Mouse (Mus musculus) macrophage (primary cell): ENCODE measurements around the gene Lemd1. TPM values are rescaled to one million over a fixed set of nuclear protein-coding genes. Genes with fewer than 3 reads are reported as not detected.

ENCODE experiments used
- H3K27ac ChIP-seq: fragments of 350-480 bp; formaldehyde crosslinking; 2 replicates; pipeline ENCODE4 v1.9.0; 2021
- H3K36me3 ChIP-seq: fragments of 350-480 bp; formaldehyde crosslinking; 2 replicates; pipeline ENCODE4 v1.9.0; 2021; ENCODE audit errors: inconsistent target
- H3K4me3 ChIP-seq: fragments of 350-480 bp; formaldehyde crosslinking; 2 replicates; pipeline ENCODE4 v1.9.0; 2021; ENCODE audit errors: inconsistent target
- H3K79me2 ChIP-seq: fragments of 350-480 bp; formaldehyde crosslinking; 2 replicates; pipeline ENCODE4 v1.9.0; 2021; ENCODE audit errors: inconsistent target
- WGBS: methylation state at CpG from one replicate; pipeline ENCODE4 v1.1.7; 2026; ENCODE audit warnings: inconsistent platforms; ENCODE audit not compliant: missing documents; 5-methylcytosine and 5-hydroxymethylcytosine counted together
- polyA plus RNA-seq: library from polyadenylated mRNA; stranded (reverse); fragments of 250-400 nt; gene quantifications from 3 replicates; pipeline ENCODE4 v1.2.4, GENCODE M21; 2018; ENCODE audit warnings: inconsistent platforms

Gene Lemd1
- polyA plus RNA-seq, 1 experiment from 2014 or later = not detected

- Histone ChIP-seq H3K36me3 (no peaks in the 10 kb centered on the region), H3K79me2 (no peaks in the 10 kb centered on the region), H3K27ac (no peak overlapping the region), H3K4me3 (no peak overlapping the region)
- 63% methylated on average over 2 of the region's 2 CpGs for WGBS
Measured at GRCm38 (mm10) chr1:132201936-132202335, 10.7 kb downstream of the Lemd1 start.

GRCm38 (mm10) chr1:132202771-132203170 is 11.5 kb downstream of the Lemd1 start:
- H3K79me2 ChIP-seq = no peaks in the 10 kb centered on the region
- no peaks in the 10 kb centered on the region for H3K36me3 ChIP-seq
- H3K4me3 ChIP-seq = no peak overlapping the region
- H3K27ac ChIP-seq = no peak overlapping the region
- WGBS = 91% methylated on average over 5 of the region's 5 CpGs

GRCm38 (mm10) chr1:132205958-132206357 is 14.7 kb downstream of the Lemd1 start:
- no peak overlapping the region for H3K4me3 ChIP-seq
- no peaks in the 10 kb centered on the region for H3K36me3 ChIP-seq
- H3K27ac ChIP-seq = no peak overlapping the region
- WGBS = 18% methylated on average over 5 of the region's 5 CpGs
- no peaks in the 10 kb centered on the region for H3K79me2 ChIP-seq

GRCm38 (mm10) chr1:132206828-132207227 is 15.6 kb downstream of the Lemd1 start:
- no peaks in the 10 kb centered on the region for H3K79me2 ChIP-seq
- 94% methylated on average over 3 of the region's 3 CpGs for WGBS
- H3K4me3 ChIP-seq = no peak overlapping the region
- no peaks in the 10 kb centered on the region for H3K36me3 ChIP-seq
- no peak overlapping the region for H3K27ac ChIP-seq

GRCm38 (mm10) chr1:132208154-132208553 is 16.9 kb downstream of the Lemd1 start:
- Histone ChIP-seq H3K4me3 (no peak overlapping the region), H3K36me3 (no peaks in the 10 kb centered on the region), H3K27ac (no peak overlapping the region), H3K79me2 (no peaks in the 10 kb centered on the region)
- 67% methylated on average over 4 of the region's 4 CpGs for WGBS

GRCm38 (mm10) chr1:132209400-132209799 is 18.2 kb downstream of the Lemd1 start:
- H3K4me3 ChIP-seq = no peak overlapping the region
- 85% methylated on average over 10 of the region's 10 CpGs for WGBS

GRCm38 (mm10) chr1:132210922-132211321 is 19.7 kb downstream of the Lemd1 start:
- H3K36me3 ChIP-seq = no peaks in the 10 kb centered on the region
- H3K4me3 ChIP-seq = no peak overlapping the region
- WGBS = 26% methylated on average over 7 of the region's 7 CpGs
- no peak overlapping the region for H3K27ac ChIP-seq
- H3K79me2 ChIP-seq = no peaks in the 10 kb centered on the region

More at GRCm38 (mm10) chr1:132209400-132209799, 18.2 kb downstream of the Lemd1 start:
- H3K27ac ChIP-seq = no peak overlapping the region
- H3K79me2 ChIP-seq = no peaks in the 10 kb centered on the region
- no peaks in the 10 kb centered on the region for H3K36me3 ChIP-seq

GRCm38 (mm10) chr1:132211672-132212071 is 20.4 kb downstream of the Lemd1 start:
- H3K4me3 ChIP-seq = no peak overlapping the region
- WGBS = 45% methylated on average over 12 of the region's 12 CpGs
- no peaks in the 10 kb centered on the region for H3K36me3 ChIP-seq
- no peak overlapping the region for H3K27ac ChIP-seq
- H3K79me2 ChIP-seq = no peaks in the 10 kb centered on the region

- no peaks in the 10 kb centered on the region for H3K36me3 ChIP-seq
- H3K79me2 ChIP-seq = no peaks in the 10 kb centered on the region
- WGBS = 10% methylated on average over 20 of the region's 20 CpGs
- no peak overlapping the region for H3K27ac ChIP-seq
- no peak overlapping the region for H3K4me3 ChIP-seq
Measured at GRCm38 (mm10) chr1:132212218-132212617, 21.0 kb downstream of the Lemd1 start.

- no peaks in the 10 kb centered on the region for H3K79me2 ChIP-seq
- no peak overlapping the region for H3K4me3 ChIP-seq
- H3K27ac ChIP-seq = no peak overlapping the region
- 76% methylated on average over 6 of the region's 6 CpGs for WGBS
- no peaks in the 10 kb centered on the region for H3K36me3 ChIP-seq
Measured at GRCm38 (mm10) chr1:132213076-132213475, 21.8 kb downstream of the Lemd1 start.

- WGBS = 72% methylated on average over 3 of the region's 3 CpGs
- H3K79me2 ChIP-seq = no peaks in the 10 kb centered on the region
- H3K36me3 ChIP-seq = no peaks in the 10 kb centered on the region
- no peak overlapping the region for H3K4me3 ChIP-seq
- no peak overlapping the region for H3K27ac ChIP-seq
Measured at GRCm38 (mm10) chr1:132216276-132216675, 25.0 kb downstream of the Lemd1 start.

GRCm38 (mm10) chr1:132221627-132222026 is 30.4 kb downstream of the Lemd1 start:
- WGBS = 52% methylated on average over 2 of the region's 2 CpGs
- Histone ChIP-seq H3K36me3 (no peaks in the 10 kb centered on the region), H3K79me2 (no peaks in the 10 kb centered on the region), H3K4me3 (no peak overlapping the region), H3K27ac (no peak overlapping the region)

- no peak overlapping the region for H3K4me3 ChIP-seq
- H3K36me3 ChIP-seq = no peaks in the 10 kb centered on the region
- 45% methylated on average over 6 of the region's 6 CpGs for WGBS
- no peak overlapping the region for H3K27ac ChIP-seq
- H3K79me2 ChIP-seq = no peaks in the 10 kb centered on the region
Measured at GRCm38 (mm10) chr1:132222166-132222565, 30.9 kb downstream of the Lemd1 start.

- no peak overlapping the region for H3K27ac ChIP-seq
- no peaks in the 10 kb centered on the region for H3K36me3 ChIP-seq
- H3K79me2 ChIP-seq = no peaks in the 10 kb centered on the region
- WGBS = 78% methylated on average over 11 of the region's 13 CpGs
- no peak overlapping the region for H3K4me3 ChIP-seq
Measured at GRCm38 (mm10) chr1:132226297-132227080, 35.3 kb downstream of the Lemd1 start.

- no peak within 1 kb of the TSS for H3K4me3 ChIP-seq
- 100% methylated on average over 3 of the region's 3 CpGs for WGBS
- no peaks in the 10 kb centered on the region for H3K36me3 ChIP-seq
- no peak within 1 kb of the TSS for H3K27ac ChIP-seq
- H3K79me2 ChIP-seq = no peaks in the 10 kb centered on the region
Measured at GRCm38 (mm10) chr1:132229667-132230066, 38.4 kb downstream of the Lemd1 start, which contains the start of gene Gm10188. TSS of gene Gm10188 (minus strand) at chr1:132229767.
